ENCODE assay signal across 8 mouse cellular contexts in genomic region chr2:32509287-32509686, GRCm38 (mm10). TPM values are rescaled to one million over a fixed set of nuclear protein-coding genes. Genes with fewer than 3 reads are reported as not detected.
DNase-seq lines count a peak whose midpoint lies in the region; ATAC-seq lines count a peak whose summit lies in the region.

No protein-coding gene starts in this region.

- DNase-seq in neural tube, embryonic 10.5 days (ENCODE audit: extremely low spot score, low spot score) = peak; percentile 73
- peak; percentile 78 for DNase-seq in induced T-regulatory cell, adult 2 months (ENCODE audit: low read depth)
- DNase-seq in lung, postnatal 10 days = peak; percentile 82
- DNase-seq in urinary bladder, postnatal 4 days (ENCODE audit: low spot score in 2 of 2) = no peak
- DNase-seq in thymus, postnatal 14 days = no peak
- DNase-seq in cerebellum, adult 18-20 months = no peak

- 0 out of 2 replicates have a peak, but pooled peaks cover 3% of the 10 kb centered on the region for H3K4me1 ChIP-seq in neural tube, embryonic 15.5 days
- peaks cover 14% of the 10 kb centered on the region for H3K4me1 ChIP-seq in embryonic facial prominence, embryonic 13.5 days

- H3K4me3 ChIP-seq in neural tube, embryonic 15.5 days (replicated peaks) = no peak overlapping the region
- no peak overlapping the region for H3K4me3 ChIP-seq in embryonic facial prominence, embryonic 13.5 days

- H3K9me3 ChIP-seq in neural tube, embryonic 15.5 days (replicated peaks) = no peaks in the 10 kb centered on the region
- H3K9me3 ChIP-seq in embryonic facial prominence, embryonic 13.5 days = peaks cover 3% of the 10 kb centered on the region; the same call in 1 of the 2 replicates

- H3K27me3 ChIP-seq in neural tube, embryonic 15.5 days (replicated peaks) = no peaks in the 10 kb centered on the region
- H3K27me3 ChIP-seq in embryonic facial prominence, embryonic 13.5 days = no peaks in the 10 kb centered on the region

- no peaks in the 10 kb centered on the region for H3K36me3 ChIP-seq in neural tube, embryonic 15.5 days
- no peaks in the 10 kb centered on the region for H3K36me3 ChIP-seq in embryonic facial prominence, embryonic 13.5 days

- H3K4me2 ChIP-seq in neural tube, embryonic 15.5 days = no peak overlapping the region
- no peak overlapping the region for H3K4me2 ChIP-seq in embryonic facial prominence, embryonic 13.5 days

- H3K9ac ChIP-seq in neural tube, embryonic 15.5 days (replicated peaks) = no peak overlapping the region
- no peak overlapping the region for H3K9ac ChIP-seq in embryonic facial prominence, embryonic 13.5 days

- 48% methylated on average over 4 of the region's 4 CpGs for WGBS in neural tube, embryonic 15.5 days
- 10% methylated on average over 4 of the region's 4 CpGs for WGBS in embryonic facial prominence, embryonic 13.5 days

- no peak for ATAC-seq in neural tube, embryonic 15.5 days (ENCODE audit: low FRiP score)
- no peak for ATAC-seq in embryonic facial prominence, embryonic 13.5 days (ENCODE audit: insufficient number of reproducible peaks, insufficient read depth, low FRiP score, low TSS enrichment, low read depth)

- H3K27ac ChIP-seq in neural tube, embryonic 15.5 days (replicated peaks) = no peak overlapping the region
- peak overlapping the region; percentile 66 for H3K27ac ChIP-seq in embryonic facial prominence, embryonic 13.5 days

RNA-seq across cellular contexts. Expression of gene Fam102a, which starts 25.8 kb away (rescaled TPM):
- polyA plus RNA-seq in neural tube, embryonic 15.5 days (2015; fragmentation: Nextera tagmentation; extraction: Ambion mirVana) = 6.7 and 7.0 TPM in 2 replicates
- 12.3 and 15.5 TPM in 2 replicates for polyA plus RNA-seq in embryonic facial prominence, embryonic 13.5 days (2015; fragmentation: Nextera tagmentation; extraction: Ambion mirVana)

RNA-seq across cellular contexts. Expression of gene Slc25a25, which starts 58.0 kb away (rescaled TPM):
- 51.4 and 58.8 TPM in 2 replicates for polyA plus RNA-seq in neural tube, embryonic 15.5 days (2015; fragmentation: Nextera tagmentation; extraction: Ambion mirVana)
- polyA plus RNA-seq in embryonic facial prominence, embryonic 13.5 days (2015; fragmentation: Nextera tagmentation; extraction: Ambion mirVana) = 23.5 and 24.6 TPM in 2 replicates

RNA-seq across cellular contexts. Expression of gene Naif1, which starts 59.0 kb away (rescaled TPM):
- polyA plus RNA-seq in neural tube, embryonic 15.5 days (2015; fragmentation: Nextera tagmentation; extraction: Ambion mirVana) = 4.4 and 5.3 TPM in 2 replicates
- polyA plus RNA-seq in embryonic facial prominence, embryonic 13.5 days (2015; fragmentation: Nextera tagmentation; extraction: Ambion mirVana) = 6.3 and 6.5 TPM in 2 replicates

Comparison
In these comparisons a context has a peak if more than half of its experiments do, and no peak if none do; other contexts are left out.
1. DNase-seq: peak in neural tube, embryonic 10.5 days (single experiment), induced T-regulatory cell, adult 2 months (single experiment) and lung, postnatal 10 days (single experiment); none in urinary bladder, postnatal 4 days (0 of 2), thymus, postnatal 14 days (single experiment) and cerebellum, adult 18-20 months (0 of 2).